Mouse (Mus musculus) embryonic facial prominence, embryonic 10.5 days (tissue): Measurements from ENCODE around the gene Rftn1. TPM values are rescaled to one million over a fixed set of nuclear protein-coding genes. Genes with fewer than 3 reads are reported as not detected.
"Not testable (repeated sequence)": the region's sequence is repeated elsewhere in the genome, so short reads cannot be mapped to it uniquely, and the experiment has no call there.

Experiments used
- DNase-seq: peaks from one replicate; pipeline ENCODE4 v3.0.0-alpha.2; 2017; ENCODE audit warnings: low spot score
- H3K27ac ChIP-seq: fragments of 300-500 bp; sonication (generic); replicated peaks from 2 replicates; pipeline ENCODE4 v1.5.1; 2016; ENCODE audit warnings: mild to moderate bottlenecking
- H3K27me3 ChIP-seq: fragments of 300-500 bp; sonication (generic); replicated peaks from 2 replicates; pipeline ENCODE4 v1.6.1; 2016; ENCODE audit warnings: low read depth, mild to moderate bottlenecking; ENCODE audit not compliant: poor library complexity, severe bottlenecking
- H3K36me3 ChIP-seq: fragments of 300-500 bp; sonication (generic); replicated peaks from 2 replicates; pipeline ENCODE4 v1.6.1; 2016; ENCODE audit warnings: mild to moderate bottlenecking, moderate library complexity
- H3K4me1 ChIP-seq: fragments of 300-500 bp; sonication (generic); 2 replicates; pipeline ENCODE4 v1.6.1; 2016
- H3K4me3 ChIP-seq: fragments of 300-500 bp; sonication (generic); 2 replicates; pipeline ENCODE4 v1.5.1; 2016; ENCODE audit warnings: mild to moderate bottlenecking, moderate library complexity
- H3K9me3 ChIP-seq: fragments of 300-500 bp; sonication (generic); 2 replicates; pipeline ENCODE4 v1.6.1; 2016; ENCODE audit warnings: mild to moderate bottlenecking
- WGBS: fragments of 180-500 bp; shearing (Covaris S2); methylation state at CpG from one replicate; pipeline ENCODE4 v1.1.7; 2016; 5-methylcytosine and 5-hydroxymethylcytosine counted together
- polyA plus RNA-seq: library from polyadenylated mRNA; unstranded; fragments of >200 nt; fragmentation: Nextera tagmentation; extraction: Ambion mirVana; gene quantifications from 2 replicates; pipeline ENCODE4 v1.2.1, GENCODE M21; 2016

The Rftn1 gene
- polyA plus RNA-seq, 1 experiment from 2014 or later: 6.6 TPM

GRCm38 (mm10) chr17:50128392-50128791 lies 62.1 kb downstream of the Rftn1 start:
- H3K27ac ChIP-seq: no peak overlapping the region; the same call in 1 of the 2 replicates
- H3K27me3 ChIP-seq: no peaks in the 10 kb centered on the region
- no peaks in the 10 kb centered on the region for H3K36me3 ChIP-seq
- H3K4me1 ChIP-seq: peaks cover 46% of the 10 kb centered on the region
- DNase-seq: no peak
- 53% methylated on average over 3 of the region's 3 CpGs for WGBS
- H3K9me3 ChIP-seq: no peaks in the 10 kb centered on the region
- H3K4me3 ChIP-seq: no peak overlapping the region

GRCm38 (mm10) chr17:50127045-50127813 lies 63.2 kb downstream of the Rftn1 start:
- no peak overlapping the region for H3K27ac ChIP-seq
- H3K36me3 ChIP-seq: no peaks in the 10 kb centered on the region
- H3K4me3 ChIP-seq: no peak overlapping the region
- H3K9me3 ChIP-seq: no peaks in the 10 kb centered on the region
- 76% methylated on average over 9 of the region's 9 CpGs for WGBS
- no peaks in the 10 kb centered on the region for H3K27me3 ChIP-seq
- DNase-seq: no peak
- H3K4me1 ChIP-seq: peaks cover 56% of the 10 kb centered on the region

DNA sequence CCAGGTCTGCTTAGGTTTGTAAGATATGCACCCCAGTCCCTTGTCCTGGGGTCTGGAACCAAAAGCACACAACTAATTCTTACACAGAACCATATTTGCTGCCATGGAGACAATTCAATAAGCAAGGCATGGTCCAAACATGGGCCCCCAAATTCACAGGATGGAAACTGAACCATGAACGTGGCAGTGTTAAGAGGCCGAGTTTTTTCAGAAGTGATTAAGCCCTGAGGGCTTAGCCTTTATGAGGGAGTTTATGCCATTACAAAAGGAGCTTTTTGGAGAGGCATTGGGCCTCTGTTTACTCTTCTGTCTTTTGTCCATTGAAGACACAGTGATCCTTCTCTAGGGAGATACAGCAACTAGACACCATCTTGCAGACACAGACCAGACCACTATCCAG lies 63.9 kb downstream of the Rftn1 start:
- no peak for DNase-seq
- no peak overlapping the region for H3K27ac ChIP-seq
- H3K36me3 ChIP-seq: no peaks in the 10 kb centered on the region
- H3K4me1 ChIP-seq: peaks cover 56% of the 10 kb centered on the region
- 16% methylated on average over 2 of the region's 2 CpGs for WGBS
- no peaks in the 10 kb centered on the region for H3K27me3 ChIP-seq
- no peaks in the 10 kb centered on the region for H3K9me3 ChIP-seq
- no peak overlapping the region for H3K4me3 ChIP-seq

DNA sequence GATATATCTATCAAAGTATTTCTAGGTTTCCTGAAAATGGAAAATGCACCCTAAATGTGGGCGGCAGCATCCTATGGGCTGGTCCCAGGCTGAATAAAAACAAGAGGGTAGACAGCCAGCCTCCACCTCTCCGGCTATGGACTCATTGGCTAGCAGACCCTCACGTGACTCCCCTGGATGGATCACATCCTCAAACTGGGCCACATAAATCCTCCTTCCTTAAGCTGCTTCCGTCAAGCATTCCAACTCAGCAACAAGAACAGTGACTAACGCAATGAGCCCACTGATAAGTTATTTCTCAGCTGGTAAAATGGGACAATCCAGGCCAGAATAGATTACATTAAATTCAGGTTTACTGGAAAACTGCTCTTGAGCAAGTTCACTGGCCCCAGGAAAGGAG lies 64.6 kb downstream of the Rftn1 start:
- WGBS: 90% methylated on average over 5 of the region's 5 CpGs
- Histone ChIP-seq H3K4me1 (peaks cover 56% of the 10 kb centered on the region), H3K27me3 (no peaks in the 10 kb centered on the region), H3K4me3 (no peak overlapping the region), H3K27ac (no peak overlapping the region), H3K36me3 (no peaks in the 10 kb centered on the region), H3K9me3 (no peaks in the 10 kb centered on the region)
- no peak for DNase-seq

DNA sequence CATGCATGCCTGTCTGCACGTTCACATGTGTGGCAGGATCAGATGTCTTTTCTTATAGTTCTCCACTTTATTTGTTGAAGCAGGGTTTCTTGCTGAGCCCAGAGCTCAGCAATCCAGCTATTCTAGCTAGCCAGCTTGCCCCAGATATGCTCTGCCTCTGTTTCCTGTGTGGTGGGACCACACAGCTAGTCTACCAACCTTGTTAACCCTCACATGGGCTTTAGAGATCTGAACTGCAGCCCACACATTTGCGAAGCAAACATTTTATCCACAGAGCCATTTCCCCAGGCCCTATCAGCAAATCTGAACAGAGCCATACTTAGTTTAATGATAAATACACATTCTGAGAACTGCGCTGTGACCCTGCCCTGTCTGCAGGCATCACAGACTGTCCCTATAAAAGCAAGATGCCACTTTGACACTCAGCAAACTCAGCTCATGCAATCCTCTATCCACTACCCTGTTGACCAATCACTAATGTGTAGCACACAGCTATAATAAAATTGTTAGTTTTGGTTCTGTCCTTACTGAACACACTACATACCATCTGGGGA lies 65.2 kb downstream of the Rftn1 start:
- H3K27ac ChIP-seq: no peak overlapping the region
- H3K36me3 ChIP-seq: no peaks in the 10 kb centered on the region
- DNase-seq: no peak
- 82% methylated on average over 3 of the region's 3 CpGs for WGBS
- H3K4me3 ChIP-seq: no peak overlapping the region
- no peaks in the 10 kb centered on the region for H3K9me3 ChIP-seq
- H3K27me3 ChIP-seq: no peaks in the 10 kb centered on the region
- H3K4me1 ChIP-seq: peaks cover 53% of the 10 kb centered on the region

DNA sequence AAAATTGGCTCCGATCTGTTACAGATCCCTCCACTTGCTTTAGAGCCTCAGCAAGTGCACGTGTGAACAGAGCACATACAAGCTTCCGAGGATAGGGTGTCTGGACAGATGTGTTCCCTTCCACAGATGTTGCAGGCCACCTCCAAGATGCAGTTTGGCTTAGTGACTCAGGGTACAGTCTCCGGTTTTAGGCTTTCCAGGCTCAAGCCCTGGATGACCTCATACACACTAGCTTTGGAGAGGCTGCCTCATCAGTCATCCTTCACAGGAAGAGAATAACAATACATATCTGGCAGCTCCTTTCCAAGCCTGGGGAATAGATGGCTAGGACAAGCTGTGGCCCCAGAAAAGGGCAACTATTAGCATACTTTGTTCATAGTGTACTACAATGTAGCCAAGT lies 65.8 kb downstream of the Rftn1 start:
- Histone ChIP-seq H3K36me3 (no peaks in the 10 kb centered on the region), H3K4me1 (peaks cover 51% of the 10 kb centered on the region), H3K27me3 (no peaks in the 10 kb centered on the region), H3K27ac (no peak overlapping the region), H3K9me3 (no peaks in the 10 kb centered on the region), H3K4me3 (no peak overlapping the region)
- WGBS: 85% methylated on average over 4 of the region's 4 CpGs
- DNase-seq: no peak

GRCm38 (mm10) chr17:50122555-50122954 lies 67.9 kb downstream of the Rftn1 start:
- H3K9me3 ChIP-seq: no peaks in the 10 kb centered on the region
- H3K4me1 ChIP-seq: peaks cover 35% of the 10 kb centered on the region
- H3K27ac ChIP-seq: no peak overlapping the region
- H3K36me3 ChIP-seq: no peaks in the 10 kb centered on the region
- no peak overlapping the region for H3K4me3 ChIP-seq
- no peaks in the 10 kb centered on the region for H3K27me3 ChIP-seq
- no peak for DNase-seq
- 68% methylated on average over 8 of the region's 8 CpGs for WGBS

GRCm38 (mm10) chr17:50120098-50120497 lies 70.4 kb downstream of the Rftn1 start:
- H3K27ac ChIP-seq: no peak overlapping the region
- 87% methylated on average over 4 of the region's 4 CpGs for WGBS
- peaks cover 17% of the 10 kb centered on the region for H3K4me1 ChIP-seq
- no peaks in the 10 kb centered on the region for H3K36me3 ChIP-seq
- DNase-seq: no peak
- no peak overlapping the region for H3K4me3 ChIP-seq
- H3K9me3 ChIP-seq: no peaks in the 10 kb centered on the region
- no peaks in the 10 kb centered on the region for H3K27me3 ChIP-seq

GRCm38 (mm10) chr17:50117461-50117860 lies 73.0 kb downstream of the Rftn1 start:
- Histone ChIP-seq H3K27ac (no peak overlapping the region), H3K4me1 (0 out of 2 replicates have a peak, but pooled peaks cover 1% of the 10 kb centered on the region), H3K36me3 (no peaks in the 10 kb centered on the region), H3K27me3 (no peaks in the 10 kb centered on the region), H3K4me3 (no peak overlapping the region), H3K9me3 (no peaks in the 10 kb centered on the region)
- WGBS: 92% methylated on average over 7 of the region's 7 CpGs
- no peak for DNase-seq

GRCm38 (mm10) chr17:50116980-50117379 lies 73.5 kb downstream of the Rftn1 start:
- Histone ChIP-seq H3K4me1 (no peaks in the 10 kb centered on the region), H3K36me3 (no peaks in the 10 kb centered on the region), H3K9me3 (no peaks in the 10 kb centered on the region), H3K27me3 (no peaks in the 10 kb centered on the region), H3K4me3 (no peak overlapping the region), H3K27ac (no peak overlapping the region)
- WGBS: 84% methylated on average over 3 of the region's 3 CpGs
- DNase-seq: no peak

GRCm38 (mm10) chr17:50116401-50116800 lies 74.1 kb downstream of the Rftn1 start:
- H3K9me3 ChIP-seq, DNase-seq, H3K4me3 ChIP-seq, H3K36me3 ChIP-seq, H3K27me3 ChIP-seq, H3K27ac ChIP-seq, H3K4me1 ChIP-seq: not testable (repeated sequence)
- 93% methylated on average over 1 of the region's 1 CpGs for WGBS

- not testable (repeated sequence) for H3K4me3 ChIP-seq, H3K36me3 ChIP-seq, H3K27me3 ChIP-seq, DNase-seq, H3K4me1 ChIP-seq, H3K27ac ChIP-seq, H3K9me3 ChIP-seq
- WGBS: 90% methylated on average over 3 of the region's 3 CpGs
Observed at GRCm38 (mm10) chr17:50115716-50116115, 74.8 kb downstream of the Rftn1 start.

DNA sequence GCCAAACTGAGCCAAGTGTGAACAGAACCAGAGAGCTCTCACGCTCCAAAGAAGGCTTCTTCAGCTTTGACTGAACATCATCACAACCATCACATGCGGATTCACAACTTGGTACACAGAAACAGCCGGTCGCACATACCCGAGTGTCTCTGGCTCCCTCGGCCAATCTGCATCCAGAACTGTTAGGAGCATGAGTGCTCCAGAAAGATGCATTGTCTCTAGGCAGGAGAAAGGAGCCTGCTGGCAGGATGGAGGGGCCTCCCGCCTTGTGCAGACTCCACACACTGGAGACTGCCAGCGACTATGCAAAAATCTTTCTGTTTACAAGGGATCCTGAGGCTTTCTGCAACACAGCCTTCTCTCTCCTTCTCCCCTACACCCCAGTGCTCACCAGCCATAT lies 75.8 kb downstream of the Rftn1 start:
- Histone ChIP-seq H3K36me3 (no peaks in the 10 kb centered on the region), H3K4me3 (no peak overlapping the region), H3K27me3 (no peaks in the 10 kb centered on the region), H3K27ac (no peak overlapping the region), H3K9me3 (no peaks in the 10 kb centered on the region), H3K4me1 (peaks cover 6% of the 10 kb centered on the region)
- 86% methylated on average over 8 of the region's 8 CpGs for WGBS
- DNase-seq: no peak
